Mouse (Mus musculus): ENCODE results near the gene Unc13d.
A peak's percentile ranks its signal among the peaks of the same experiment; 100 is the strongest.
"Not testable (repeated sequence)": the region's sequence is repeated elsewhere in the genome, so short reads cannot be mapped to it uniquely, and the experiment has no call there.

Unc13d gene

DNA sequence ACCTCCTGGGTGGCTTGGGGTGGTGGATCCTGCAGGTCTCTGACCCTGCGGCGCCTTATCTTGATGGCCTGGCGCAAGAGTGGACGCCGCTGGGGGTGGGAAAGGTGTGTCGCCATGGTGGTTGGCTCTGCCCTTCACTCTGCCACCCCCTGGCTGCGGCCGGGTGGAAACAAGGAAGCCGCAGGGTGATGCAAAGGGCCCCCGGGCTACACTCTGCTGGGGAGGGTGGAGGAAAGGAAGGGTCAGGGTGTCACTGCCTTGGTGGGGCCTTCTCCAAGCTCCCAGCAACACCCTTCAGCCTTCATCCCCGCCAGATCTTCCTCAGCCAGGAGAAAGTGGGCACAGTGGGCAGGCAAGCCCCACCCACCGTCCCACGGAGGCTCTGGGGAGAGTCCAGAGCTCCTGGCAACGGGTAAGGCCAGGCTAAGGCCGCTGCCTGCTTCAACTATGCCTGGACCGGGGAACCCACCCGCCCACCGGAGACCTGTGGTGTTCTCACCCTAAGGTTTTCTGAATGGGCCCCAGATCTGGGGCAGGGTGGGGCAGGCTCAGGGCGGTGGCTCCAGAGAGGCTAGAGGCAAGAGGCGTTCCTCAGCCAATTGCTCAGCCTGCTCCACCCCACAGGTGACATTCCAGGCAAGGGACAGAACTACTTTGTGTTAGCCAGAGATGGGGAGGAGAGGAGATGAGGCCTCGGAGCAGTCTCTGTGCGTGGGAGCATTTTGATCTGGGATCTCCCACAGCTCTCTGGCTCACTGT lies at the start of gene Unc13d:
TSS of gene Unc13d (minus strand) at position 516 of the 759 bp plus-strand sequence.
- DNase-seq: no peak

DNA sequence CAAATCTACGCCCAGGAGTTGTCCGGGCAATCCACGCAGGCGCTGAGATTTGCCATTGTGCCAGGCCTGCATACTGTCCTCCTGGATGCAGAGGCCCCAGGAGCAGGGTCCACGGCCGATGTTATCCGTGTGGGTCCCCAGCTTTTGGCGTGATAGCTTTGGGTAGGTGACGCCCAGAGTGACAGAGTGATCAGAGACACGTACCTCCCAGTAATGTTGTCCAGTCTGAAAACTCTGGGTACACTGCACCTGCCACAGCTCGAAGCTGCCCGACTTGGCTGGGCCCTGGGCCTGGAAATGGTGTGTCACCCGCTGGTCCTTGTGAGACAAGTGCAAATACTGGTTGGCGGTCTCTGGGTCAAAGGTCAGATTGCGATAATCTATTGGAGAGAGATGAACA lies 48.5 kb upstream of the Unc13d start:
- DNase-seq: no peak

DNA sequence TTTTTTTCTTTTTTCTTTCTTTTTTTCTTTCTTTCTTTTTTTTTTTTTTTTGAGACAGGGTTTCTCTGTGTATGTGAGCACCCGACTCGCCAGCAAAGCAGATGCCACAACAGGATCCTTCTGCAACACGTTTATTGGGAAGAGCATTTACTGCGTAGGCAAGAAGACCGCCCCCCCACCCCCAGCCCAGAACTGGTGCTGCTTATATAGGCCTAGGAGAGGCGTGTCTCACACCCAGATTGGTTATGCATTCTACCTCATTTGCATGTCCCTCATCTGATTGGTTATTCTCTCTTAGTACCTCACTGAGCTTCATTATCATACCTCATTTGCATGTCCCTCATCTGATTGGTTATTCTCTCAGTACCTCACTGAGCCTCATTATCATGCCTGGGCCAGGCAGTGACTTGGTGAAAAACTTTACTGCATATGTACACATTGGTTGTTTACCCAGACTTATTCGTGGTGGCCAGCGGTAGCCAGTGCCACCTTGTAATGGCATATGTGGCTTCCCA lies 44.0 kb upstream of the Unc13d start:
- DNase-seq: not testable (repeated sequence)

DNA sequence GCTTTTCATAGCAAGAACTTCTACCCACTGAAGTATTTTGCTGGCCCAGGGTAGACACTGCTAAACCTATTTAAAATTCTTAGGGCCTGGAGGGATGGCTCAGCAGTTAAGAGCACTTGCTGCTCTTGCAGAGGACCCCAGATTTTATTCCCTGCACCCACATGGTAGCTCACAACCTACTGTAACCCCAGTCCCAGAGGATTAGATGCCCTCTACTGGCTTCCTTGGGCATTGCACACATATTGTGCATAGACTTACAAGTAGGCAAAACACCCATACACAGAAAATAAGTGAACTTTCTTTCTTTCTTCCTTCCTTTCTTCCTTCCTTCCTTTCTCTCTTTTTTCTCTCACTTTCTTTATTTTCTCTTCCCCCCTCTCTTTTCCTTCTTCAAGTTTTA lies 40.1 kb upstream of the Unc13d start:
- DNase-seq: no peak

DNA sequence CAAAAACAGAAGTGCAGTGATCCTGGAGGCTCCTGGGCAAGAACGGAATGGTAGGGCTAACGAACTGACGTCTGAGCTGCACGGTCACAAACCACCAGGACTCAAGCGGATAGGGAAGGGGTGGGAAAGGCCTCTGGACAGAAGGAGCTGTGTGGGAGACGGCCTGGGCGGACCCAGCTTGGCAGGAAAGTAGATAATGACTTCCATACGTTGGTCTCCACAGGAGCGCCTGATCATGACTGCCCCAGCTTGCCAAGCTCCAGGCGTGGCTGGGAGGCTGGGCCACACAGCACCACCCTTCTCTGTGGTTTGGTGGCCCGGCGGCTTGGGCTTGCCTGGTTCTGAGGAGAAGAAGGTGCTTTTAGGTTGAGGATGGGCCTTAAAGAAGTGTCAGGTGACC lies 39.5 kb upstream of the Unc13d start:
- no peak for DNase-seq

DNA sequence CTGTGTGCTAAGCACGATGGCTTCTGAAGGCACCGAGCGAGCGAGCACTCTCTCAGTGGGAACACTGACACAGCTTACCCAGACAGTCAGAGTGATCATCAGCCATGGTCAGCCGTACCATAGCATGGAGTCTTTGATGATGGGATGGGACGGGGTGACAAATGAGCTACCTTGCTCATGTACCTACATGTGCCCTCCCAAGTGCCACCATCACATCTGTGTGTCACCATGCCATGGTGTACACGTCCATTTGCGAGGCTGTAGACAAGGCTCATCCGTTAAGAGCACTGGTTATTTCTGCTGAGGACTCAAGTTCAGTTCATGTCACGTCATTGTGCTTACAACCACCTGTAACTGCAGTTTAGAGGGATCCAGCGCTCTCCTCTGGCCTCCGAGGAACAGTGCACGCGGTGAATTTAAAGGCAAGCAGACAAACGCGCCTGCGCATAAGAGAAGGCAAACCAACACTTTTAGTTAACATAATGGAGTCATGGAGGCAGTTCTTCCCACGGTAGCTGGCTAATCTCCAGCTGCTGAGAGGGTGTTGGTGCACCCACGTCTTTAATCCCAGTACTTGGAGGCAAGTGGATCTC lies 33.9 kb upstream of the Unc13d start:
- DNase-seq: no peak

DNA sequence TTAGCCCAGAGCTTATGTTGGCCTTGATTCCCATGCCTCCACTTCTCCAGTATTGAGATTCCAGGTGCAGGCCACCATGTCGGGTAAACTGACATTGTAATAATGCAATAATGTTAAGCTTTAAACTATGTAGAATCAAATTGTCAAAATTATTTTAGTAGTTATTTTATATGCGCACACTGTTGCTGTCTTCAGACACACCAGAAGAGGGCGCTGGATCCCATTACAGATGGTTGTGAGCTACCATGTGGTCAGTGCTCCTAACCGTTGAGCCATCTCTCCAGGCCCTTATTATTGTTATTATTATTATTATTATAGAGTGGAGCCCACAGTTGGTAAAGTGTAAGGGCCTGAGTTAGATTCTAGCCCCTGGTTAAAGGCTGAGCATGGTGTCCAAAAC lies 33.3 kb upstream of the Unc13d start:
- no peak for DNase-seq

DNA sequence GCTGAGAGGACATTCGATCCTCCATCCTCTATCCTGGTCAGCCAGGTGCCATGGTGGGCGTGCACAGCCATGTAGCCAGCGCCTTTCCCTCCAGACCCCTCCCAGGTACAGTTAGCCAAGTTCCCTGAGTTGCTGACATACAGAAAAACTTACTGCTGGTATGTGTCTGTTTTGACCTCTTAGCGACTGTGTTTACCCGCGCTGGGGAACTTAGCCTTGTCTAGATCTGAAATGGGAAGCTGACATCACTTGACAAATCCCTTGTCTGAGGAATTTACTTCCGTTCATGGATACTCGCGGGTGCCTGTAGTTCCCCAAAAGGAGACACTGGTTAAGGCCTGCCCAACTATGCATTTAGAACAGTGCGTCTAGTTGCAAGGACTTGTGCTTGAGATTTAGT lies 32.8 kb upstream of the Unc13d start:
- no peak for DNase-seq

DNA sequence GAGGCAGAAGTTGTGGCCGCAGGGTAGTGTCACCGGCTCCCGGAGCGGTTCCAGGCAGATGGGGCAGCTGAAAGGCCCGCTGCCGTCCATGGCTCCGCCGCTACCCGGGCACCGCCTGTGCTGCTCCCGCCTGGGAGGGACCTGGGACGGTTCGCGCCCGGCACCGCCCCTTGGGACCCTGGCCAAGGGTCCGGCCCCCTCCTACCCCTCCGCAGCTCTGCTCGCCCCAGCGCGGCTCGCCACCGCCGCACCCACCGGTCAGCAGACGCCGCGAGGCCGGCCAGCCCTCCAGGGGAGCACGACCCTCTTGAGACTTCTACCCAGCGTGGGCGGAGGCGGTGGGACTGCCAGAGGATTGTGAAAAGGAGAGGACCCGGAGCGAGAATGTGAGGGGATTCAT lies 32.4 kb upstream of the Unc13d start:
- DNase-seq: peak; percentile 86

DNA sequence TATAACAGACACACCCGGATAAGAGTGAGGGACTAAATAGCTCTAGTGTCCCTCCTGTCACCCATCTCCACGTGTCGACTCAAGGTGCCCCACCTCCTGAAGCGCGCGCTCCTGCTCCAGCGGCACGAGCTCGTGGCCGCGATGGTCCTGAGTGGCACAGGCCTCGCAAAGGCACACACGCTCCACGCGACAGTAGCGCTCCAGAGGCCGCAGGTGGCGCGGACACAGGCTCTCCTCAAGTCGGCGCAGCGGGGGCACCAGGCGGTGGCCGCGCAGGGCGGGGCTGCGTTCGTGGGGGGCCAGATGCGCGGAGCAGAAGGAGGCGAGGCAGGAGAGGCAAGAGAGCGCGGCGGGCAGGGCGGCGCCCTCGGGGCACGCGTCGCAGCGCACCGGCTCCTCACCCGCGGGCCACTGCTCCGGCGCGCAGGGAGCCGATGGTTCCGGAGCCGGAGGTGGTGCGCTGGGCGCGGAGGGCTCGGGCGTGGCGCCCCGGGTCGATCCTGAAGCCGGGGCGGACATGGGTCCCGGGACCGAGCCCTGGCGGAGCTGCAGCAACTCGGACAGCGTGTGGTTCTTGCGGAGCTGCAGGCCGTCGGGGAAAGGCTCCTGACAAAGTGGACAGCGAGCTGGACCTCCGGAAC lies 31.8 kb upstream of the Unc13d start:
- DNase-seq: peak; percentile 32

DNA sequence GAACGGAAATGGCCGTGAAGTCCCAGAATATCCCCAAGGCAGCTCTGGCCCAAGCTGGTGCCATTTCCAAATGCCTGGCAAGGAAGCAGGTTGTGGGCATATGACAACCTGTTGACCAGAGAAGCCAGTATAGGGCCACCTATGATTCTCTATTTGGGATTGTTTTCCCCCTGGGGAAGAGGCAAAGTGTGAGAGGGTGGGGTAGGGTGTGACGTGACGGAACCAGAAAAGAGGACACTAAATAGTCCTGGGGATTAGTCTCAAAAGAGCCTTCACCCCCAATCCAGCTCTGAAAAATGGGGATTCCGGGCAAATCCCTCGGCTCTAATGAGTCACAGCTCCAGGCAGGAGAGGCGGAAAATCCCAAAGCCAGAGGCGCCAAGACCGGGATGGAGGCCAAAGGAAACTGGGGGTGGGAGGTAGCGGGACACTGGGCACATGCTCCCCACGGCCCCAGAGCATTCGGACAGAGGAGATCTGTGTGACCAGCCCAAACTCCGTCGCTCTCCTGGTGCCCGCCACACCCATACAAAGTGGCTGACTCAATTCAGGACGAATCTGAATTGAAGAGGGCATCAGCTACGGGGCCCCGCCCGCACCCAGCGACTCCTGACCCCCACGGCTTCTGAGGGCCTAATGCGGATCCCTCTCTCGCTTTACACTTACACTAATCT lies 30.8 kb upstream of the Unc13d start:
- DNase-seq: peak; percentile 70

DNA sequence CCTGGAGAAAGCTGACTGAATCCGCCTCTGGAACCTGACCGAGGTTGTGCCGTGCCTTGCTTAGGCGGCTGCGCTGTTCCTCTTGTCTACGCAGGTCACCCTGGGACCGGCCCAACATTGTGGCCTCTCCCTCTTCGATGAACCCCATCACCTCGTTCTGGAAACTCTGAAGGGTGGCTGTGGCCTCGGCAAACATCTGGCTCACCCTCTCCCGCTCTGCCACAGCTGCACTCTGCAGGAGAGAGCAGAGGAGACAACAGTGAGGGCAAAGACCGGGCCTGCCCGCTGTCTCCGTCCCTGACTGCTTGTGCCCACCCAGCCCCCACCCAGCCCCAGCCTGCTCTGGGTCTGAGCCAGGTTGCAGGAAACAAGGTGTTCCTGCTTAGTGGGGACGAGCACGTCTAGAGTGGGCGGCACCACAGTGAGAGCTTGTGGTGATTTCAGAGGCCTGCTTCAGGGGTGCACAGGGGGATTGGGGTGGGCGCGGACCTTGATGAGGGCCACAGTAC lies 30.1 kb upstream of the Unc13d start:
- peak; percentile 65 for DNase-seq

DNA sequence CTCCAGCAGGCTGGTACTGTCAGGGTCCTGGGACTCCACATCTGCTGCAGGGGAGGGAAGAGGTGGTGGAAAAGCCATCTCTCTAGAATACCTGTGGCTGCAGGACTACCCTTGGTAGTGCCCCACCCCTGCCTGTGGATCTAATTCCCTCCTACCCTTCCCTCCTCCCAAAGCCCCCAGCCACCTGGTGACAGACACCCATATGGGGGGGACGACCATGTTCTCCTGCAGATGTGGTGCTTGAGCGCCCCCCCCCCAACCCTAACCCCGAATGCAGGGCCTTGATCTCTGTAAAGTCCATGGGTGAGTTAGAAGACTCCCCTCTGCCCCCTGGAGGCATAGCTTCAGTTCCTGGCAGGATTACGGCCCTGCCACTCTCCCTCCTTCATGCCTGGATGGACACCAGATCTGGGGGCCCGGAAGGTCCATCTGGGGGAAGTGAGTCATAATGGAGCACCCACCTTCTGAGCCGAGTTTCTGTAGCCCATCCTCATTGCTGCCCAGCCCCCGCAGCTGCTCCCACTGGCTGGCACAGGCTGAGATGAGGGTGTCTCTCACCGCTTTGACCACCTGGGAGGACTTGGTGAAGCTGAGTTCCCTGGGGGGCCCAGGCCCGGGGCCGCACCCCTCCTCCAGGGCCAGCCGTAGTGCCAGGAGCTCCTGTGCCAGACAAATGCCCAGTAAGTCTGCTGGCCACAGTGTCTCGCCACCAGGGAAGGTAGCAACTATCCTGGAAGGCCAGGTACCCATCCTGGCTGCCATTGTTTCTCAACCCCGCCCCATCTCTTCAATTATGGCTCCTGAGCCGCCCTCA lies 29.4 kb upstream of the Unc13d start:
- DNase-seq: peak; percentile 61

DNA sequence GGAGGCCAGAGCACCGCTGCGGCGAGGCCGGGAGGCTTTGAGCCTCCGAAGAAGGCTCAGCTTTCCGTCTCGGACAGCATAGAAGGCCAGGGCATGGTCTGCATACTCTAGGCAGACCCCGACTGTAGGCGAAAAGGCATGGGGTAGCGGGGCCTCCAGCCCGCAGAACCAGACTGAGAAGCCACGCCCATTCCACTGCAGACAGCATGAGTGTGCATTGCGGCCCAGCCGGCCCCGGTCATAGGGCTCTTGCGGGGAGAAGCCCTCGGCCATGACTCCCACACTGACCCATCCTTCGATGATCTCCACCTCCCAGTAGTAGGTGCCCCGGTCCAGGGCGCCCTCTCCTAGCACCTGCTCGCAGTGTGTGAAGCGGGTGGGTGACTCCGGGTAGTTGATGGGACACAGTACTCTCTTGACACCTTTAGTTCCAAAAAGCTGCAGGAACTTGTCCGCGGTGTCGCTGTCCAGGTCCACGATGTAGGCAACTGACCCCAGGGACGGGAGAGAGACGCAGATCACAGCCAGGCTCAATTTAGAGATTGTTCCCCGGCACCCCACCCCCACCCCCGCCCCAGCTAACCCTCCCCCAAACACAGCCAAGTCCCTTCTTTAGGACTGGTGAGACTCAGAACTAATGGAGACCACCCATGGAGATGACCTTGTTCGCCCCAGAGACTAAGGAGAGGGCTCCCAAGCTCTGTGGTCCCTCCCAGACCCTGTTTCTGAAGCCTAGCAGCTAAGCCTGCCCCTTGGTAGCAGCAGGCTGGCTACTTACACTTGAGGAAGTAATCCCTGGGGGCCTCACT lies 28.6 kb upstream of the Unc13d start:
- peak; percentile 40 for DNase-seq

DNA sequence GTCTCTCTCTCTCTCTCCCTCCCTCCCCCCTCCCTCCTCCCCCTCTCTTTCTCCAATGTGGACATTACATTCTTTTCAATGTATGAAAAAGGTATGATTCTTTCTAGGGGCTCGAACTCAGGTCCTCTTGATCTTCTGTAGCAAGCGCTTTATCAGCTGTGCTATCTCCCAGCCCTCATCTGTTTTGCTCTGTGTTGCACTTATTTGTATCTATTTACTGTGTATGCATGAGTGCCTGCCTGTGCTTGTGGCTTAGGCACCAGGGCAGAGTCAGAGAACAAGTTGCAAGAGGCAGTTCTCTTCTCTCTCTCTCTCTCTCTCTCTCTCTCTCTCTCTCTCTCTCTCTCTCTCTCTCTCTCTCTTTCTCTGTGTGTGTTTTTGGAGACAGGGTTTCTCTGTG lies 27.3 kb upstream of the Unc13d start:
- DNase-seq: peak; percentile 44

DNA sequence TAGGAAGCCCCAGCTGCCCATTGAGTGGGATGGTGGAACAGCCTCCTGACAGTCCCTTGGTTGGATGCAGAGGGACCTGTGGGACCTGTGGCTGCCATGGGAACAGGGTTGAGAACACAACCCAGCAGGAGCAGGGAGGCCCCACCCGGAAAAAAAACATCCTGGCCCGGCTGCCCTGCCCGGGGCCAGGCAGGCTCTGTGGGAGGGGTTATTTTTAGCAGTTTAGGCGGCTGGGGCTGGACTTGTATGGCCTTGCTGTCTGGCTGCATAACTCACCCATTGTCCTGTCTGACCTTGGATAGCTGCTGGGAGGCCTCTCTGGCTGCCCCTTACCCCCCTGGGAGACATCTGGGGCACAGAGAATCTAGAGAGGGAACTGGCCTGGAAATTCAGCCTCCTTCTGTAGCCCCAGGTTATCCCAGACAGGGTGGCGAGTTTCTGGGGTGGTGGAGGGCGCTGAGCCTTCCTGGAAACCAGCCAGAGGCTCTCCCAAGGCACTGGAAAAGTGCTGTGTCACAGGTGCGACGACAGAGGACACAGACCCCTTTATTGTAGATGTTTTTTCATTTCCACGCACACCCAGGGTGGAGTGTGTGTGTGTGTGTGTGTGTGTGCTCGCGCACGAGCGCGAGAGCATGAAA lies 26.4 kb upstream of the Unc13d start:
- peak; percentile 92 for DNase-seq

DNA sequence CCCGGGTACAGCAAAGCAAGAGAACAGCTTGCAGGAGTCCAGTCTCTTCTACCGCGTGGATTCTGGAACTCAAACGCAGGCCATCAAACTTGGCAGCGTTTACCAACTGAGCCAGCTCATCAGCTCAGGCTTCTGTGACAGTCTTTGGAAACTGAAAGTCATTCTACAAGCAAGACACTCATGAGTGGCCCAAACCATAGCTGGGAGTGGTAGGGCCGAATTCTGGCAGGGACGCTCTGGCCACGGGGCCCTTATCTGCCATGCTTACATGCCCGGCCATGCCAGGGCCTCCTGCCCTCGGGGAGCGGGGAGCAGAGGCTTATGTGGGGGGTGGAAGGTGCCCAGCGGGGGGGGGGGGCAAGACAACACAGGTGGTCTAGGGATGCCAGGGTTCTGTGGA lies 25.8 kb upstream of the Unc13d start:
- DNase-seq: peak; percentile 50

DNA sequence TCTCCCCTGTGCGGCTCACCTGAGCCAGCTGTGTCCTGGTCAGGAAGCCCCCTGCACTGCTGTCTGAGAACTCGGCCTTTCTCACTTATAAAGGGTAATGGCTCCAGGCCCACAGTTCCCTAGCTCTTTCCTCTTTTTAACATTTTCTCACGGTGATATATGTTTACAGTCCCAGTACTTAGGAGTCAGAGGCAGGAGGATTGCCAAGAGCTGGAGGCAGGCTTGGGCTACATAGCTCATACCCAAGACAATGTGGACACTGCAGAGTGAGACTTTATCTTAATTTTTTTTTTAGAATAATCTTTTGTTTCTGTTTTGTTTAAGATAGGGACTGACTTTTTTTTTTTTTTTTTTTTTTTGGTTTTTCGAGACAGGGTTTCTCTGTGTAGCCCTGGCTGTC lies 24.7 kb upstream of the Unc13d start:
- no peak for DNase-seq

DNA sequence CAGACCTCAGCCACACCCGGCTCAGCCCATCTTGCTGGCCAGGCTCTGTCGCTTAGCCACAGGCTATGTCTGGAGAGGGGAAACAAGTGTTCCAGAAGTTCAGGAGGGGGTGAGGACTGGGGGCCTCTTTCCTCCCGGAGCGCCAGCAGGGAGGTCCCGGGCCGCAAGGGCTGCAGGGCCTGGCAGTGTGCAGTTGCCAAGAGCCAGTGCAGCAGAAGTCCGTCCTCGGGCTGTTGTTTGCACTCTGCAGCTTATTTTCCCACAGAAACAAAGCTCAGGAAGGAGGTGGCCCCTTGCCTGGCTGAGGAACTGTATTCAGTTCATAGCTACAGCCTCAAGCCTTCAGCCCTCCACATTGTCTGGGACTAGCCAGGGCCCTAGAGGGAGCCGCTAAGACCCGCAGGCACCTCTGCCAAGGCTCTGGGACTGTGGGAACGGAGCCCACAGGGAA lies 24.2 kb upstream of the Unc13d start:
- peak; percentile 61 for DNase-seq

DNA sequence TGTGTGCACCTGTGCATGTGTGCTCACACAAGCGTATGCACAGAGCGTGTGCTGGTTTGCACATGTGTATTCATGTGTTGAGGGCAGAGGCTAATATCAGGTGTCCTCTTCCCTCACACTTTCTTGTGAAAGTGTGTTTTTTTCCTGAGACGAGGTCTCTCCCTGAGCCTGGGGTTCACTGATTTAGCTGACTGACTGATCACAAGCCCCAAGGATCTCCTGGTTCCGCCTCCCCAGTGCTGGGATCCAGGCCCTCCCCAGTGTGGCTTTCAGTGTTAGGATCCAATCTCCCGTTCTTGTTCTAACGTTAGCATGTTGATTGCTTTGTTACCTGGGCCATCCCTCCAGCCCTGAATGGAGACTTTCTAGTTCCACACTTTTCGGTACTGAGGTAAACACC lies 23.1 kb upstream of the Unc13d start:
- DNase-seq: no peak

DNA sequence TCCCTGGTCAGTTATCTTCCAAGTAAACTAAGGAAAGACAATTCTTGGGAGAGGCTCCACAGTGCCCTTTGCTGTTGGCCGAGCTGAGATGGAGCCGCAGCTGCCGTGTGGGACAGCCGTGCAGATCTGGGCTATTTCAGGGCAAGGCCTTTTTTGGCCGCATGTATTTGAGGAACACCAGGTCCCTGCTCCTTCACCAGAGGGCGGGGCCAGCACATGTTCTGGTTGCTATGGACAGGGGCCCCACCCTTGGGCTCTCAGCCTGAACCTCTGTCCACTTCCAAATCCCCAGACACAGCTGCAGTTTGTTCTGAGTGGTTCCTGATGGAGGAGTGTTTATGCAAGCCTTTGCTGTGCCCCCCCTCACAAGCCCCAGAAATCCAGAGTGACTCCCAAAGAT lies 22.6 kb upstream of the Unc13d start:
- DNase-seq: peak; percentile 87

Data from kidney, adult 9 months (tissue).